Mouse (Mus musculus) ES-E14 (cell line): Measurements from ENCODE around the gene Emc9.

Experiments
- CHD2 ChIP-seq: IDR thresholded peaks from 2 replicates; pipeline ENCODE4 v1.6.1; 2014; ENCODE audit warnings: mild to moderate bottlenecking, low read depth, low read length, inconsistent platforms
- HCFC1 ChIP-seq: IDR thresholded peaks from 2 replicates; pipeline ENCODE4 v1.6.1; 2012; ENCODE audit warnings: low read length, inconsistent platforms, borderline replicate concordance; ENCODE audit not compliant: insufficient read depth
- MAFK ChIP-seq: IDR thresholded peaks from 2 replicates; pipeline ENCODE4 v1.6.1; 2014; ENCODE audit warnings: mild to moderate bottlenecking, low read depth, low read length, inconsistent platforms; ENCODE audit not compliant: insufficient read depth
- ZC3H11A ChIP-seq: IDR thresholded peaks from 2 replicates; pipeline ENCODE4 v1.6.1; 2012; ENCODE audit warnings: low read depth, mild to moderate bottlenecking, inconsistent platforms, low read length, borderline replicate concordance

GRCm38 (mm10) chr14:55551347-55551746, 33.8 kb downstream of the Emc9 start:
- TF ChIP-seq HCFC1 (no peak), MAFK (no peak), CHD2 (no peak), ZC3H11A (no peak)
